Mouse (Mus musculus) bone marrow, adult 2 months (tissue): Measurements from ENCODE around the gene Zfp13.

ENCODE experiments used
- CTCF ChIP-seq: fragments of 200-500 bp; IDR thresholded peaks from 2 replicates; pipeline ENCODE4 v1.5.1; 2011; ENCODE audit warnings: low read length, control low read depth; ENCODE audit not compliant: control insufficient read depth, insufficient read depth
- POLR2A ChIP-seq: fragments of 200-500 bp; IDR thresholded peaks from 2 replicates; pipeline ENCODE4 v1.6.1; 2011; ENCODE audit warnings: low read depth, mild to moderate bottlenecking, control low read depth, low read length, borderline replicate concordance; ENCODE audit not compliant: control insufficient read depth

DNA sequence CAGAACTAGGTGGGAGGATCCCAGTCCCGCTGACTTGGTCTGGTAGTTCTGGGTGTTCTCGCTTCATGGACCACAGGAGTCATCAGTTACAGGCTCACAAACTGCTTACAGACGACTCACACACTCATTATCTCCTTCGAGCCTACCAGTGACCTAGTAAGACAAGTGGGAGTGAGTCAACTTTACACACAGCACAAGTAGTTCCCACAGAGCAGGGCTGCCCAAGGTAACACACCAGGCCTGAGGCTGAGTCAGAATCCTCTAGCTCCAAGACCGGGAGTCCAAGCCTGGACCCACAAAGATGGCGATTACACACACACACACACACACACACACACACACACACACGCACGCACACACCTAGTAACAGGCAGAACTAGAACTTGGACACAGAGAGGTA lies 14.5 kb downstream of the Zfp13 start:
- TF ChIP-seq CTCF: no peak
- no peak for TF ChIP-seq POLR2A
